Mouse (Mus musculus) brain, embryonic 14.5 days (tissue): ENCODE data around the gene Elmod3. TPM values are rescaled to one million over a fixed set of nuclear protein-coding genes. Genes with fewer than 3 reads are reported as not detected.
"Not testable (repeated sequence)": the region's sequence is repeated elsewhere in the genome, so short reads cannot be mapped to it uniquely, and the experiment has no call there.

ENCODE experiments used
- DNase-seq: peaks from one replicate; pipeline ENCODE4 v3.0.0-alpha.2; 2011; ENCODE audit warnings: low read depth
- CTCF ChIP-seq: fragments of 200-500 bp; IDR thresholded peaks from 2 replicates; pipeline ENCODE4 v1.5.1; 2012; ENCODE audit warnings: inconsistent platforms, mild to moderate bottlenecking, moderate library complexity, borderline replicate concordance; ENCODE audit not compliant: insufficient read depth, insufficient read length; ENCODE audit errors: extremely low read depth
- POLR2A ChIP-seq: fragments of 200-500 bp; IDR thresholded peaks from 2 replicates; pipeline ENCODE4 v1.6.1; 2012; ENCODE audit warnings: mild to moderate bottlenecking, inconsistent platforms, borderline replicate concordance; ENCODE audit not compliant: poor library complexity, insufficient read depth, insufficient read length, severe bottlenecking; ENCODE audit errors: extremely low read depth
- polyA plus RNA-seq: library from polyadenylated mRNA; depleted of rRNA; stranded (reverse); fragments of >200 nt; gene quantifications from 2 replicates; pipeline ENCODE4 v1.2.3, GENCODE M21; 2012

Gene Elmod3
- polyA plus RNA-seq, 1 experiment: 16.1 TPM

GRCm38 (mm10) chr6:72537998-72538500 is 60.2 kb downstream of the Elmod3 start:
- TF ChIP-seq CTCF (no peak), POLR2A (no peak)
- DNase-seq: no peak

- TF ChIP-seq CTCF: peak; percentile 93
- TF ChIP-seq POLR2A: no peak
- DNase-seq: peak; percentile 86
Measured at GRCm38 (mm10) chr6:72535165-72535564, 63.0 kb downstream of the Elmod3 start.

DNA sequence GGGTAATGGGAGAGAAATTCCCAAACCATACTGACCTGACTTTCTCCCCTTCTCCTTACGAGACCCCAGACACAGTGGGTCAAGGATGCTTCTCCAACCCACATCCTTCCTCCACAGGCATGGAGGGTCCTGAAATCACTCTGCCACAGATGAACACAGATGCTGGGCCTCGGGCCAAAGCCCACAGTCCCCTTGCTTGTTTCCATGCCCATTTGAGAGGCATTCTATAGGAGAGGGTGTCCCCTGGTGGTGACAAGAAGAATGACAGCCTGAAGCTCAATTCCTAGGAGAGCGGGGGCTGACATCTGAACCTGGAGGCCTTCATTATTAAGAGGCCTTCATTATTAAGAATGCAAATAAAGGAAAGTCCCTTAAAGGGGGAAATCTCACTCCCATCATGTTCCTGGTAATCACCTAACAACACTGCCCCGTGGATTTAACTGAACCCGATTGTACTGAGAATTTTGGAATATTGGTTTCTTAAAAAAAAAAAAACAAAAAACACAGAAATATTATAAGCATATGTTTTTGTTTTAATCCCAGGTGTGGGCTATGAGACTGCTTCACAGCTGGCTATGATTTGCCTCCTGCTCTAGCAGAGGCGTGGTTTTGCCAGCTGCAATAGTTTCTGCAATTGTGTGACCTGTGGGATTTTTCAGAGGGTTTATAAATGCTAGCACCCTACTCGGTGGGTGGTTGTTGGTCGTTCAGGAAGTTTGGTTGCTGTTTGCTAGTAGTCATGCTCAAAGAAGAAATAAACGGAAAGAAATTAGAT is 64.0 kb downstream of the Elmod3 start:
- TF ChIP-seq POLR2A (no peak), CTCF (peak; percentile 94)
- DNase-seq: peak; percentile 94

DNA sequence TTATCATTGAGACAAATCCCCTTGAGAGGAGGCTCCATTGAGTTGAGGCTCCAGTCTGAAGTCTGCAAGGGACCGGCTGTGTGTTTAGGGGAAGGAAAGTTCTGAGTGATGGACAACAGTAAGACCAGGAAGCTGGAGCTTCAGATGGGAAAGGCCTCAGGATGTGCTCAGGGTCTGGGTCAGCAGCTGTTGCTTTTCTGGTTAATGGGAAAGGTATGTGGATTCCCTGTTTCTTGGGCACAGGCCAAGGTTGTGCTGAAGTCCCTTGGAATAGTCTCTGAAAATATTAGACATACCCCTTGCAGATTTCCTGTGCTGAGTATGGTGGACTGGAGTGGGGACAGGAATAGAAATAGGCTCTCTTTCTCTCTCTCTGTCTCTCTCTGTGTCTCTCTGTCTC is 64.7 kb downstream of the Elmod3 start:
- DNase-seq: not testable (repeated sequence)

GRCm38 (mm10) chr6:72532580-72532979 is 65.6 kb downstream of the Elmod3 start:
- no peak for TF ChIP-seq CTCF
- no peak for TF ChIP-seq POLR2A
- DNase-seq: no peak

DNA sequence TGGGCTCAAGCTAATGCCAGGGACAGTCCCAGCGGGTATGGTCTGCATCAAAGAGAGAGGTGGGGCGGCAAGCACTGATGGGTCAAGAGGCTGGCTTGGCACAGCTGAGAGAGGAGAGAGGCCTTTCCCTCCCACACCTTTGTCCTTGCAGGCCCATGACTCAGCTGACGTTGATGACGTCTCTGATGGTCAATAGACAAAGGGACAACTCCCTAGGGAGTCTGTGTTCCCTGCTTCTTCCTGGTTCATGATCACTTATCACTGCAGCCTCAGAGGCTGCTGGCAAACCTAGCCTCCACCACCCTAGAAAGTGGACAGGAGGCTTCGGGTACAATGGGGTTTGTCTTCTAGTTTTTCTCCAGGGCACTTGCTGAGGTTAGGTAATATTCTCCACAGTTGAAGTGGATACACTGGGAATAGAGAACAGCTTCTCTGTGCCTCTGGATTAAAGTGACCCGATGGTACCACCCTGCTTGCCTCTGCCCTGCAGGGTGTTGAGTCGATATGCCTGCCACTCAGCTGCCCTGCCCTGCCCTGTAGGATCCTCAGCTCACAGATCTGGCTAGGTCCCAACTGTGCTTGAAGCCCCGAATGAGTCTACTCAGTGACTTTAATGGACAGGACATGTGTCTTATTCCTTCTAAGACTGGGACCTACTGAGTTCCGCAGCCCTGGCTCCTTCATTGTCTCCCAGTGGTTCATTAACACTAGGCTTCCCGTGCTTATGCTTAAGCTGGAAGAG is 69.6 kb downstream of the Elmod3 start:
- no peak for TF ChIP-seq CTCF
- no peak for TF ChIP-seq POLR2A
- no peak for DNase-seq

- no peak for TF ChIP-seq CTCF
- TF ChIP-seq POLR2A: no peak
- DNase-seq: no peak
Measured at GRCm38 (mm10) chr6:72527070-72527469, 71.1 kb downstream of the Elmod3 start.

- TF ChIP-seq POLR2A (no peak), CTCF (no peak)
- no peak for DNase-seq
Measured at GRCm38 (mm10) chr6:72524160-72524559, 74.1 kb downstream of the Elmod3 start.

DNA sequence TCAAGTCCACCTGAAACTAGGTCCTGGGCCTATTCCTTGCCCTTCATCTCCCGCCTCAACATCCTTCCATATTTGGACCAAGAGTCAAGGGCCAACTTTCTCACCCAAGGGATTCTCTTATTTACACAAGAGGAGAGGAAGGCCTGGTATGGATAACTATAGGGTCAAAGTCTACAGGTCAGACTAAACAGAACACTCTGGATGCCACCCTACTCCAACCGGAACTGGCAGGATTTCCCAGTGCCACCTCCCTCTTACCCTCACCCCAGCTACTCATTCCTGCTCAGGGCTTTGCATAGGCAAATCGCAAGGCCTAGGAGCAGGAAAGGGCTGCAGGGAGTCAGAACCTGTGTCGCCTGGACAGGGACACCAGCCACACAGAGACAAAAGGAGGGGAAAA is 75.0 kb downstream of the Elmod3 start:
- DNase-seq: no peak
- TF ChIP-seq POLR2A (no peak), CTCF (no peak)

GRCm38 (mm10) chr6:72522288-72522687 is 75.9 kb downstream of the Elmod3 start:
- TF ChIP-seq CTCF (no peak), POLR2A (no peak)
- DNase-seq: no peak

DNA sequence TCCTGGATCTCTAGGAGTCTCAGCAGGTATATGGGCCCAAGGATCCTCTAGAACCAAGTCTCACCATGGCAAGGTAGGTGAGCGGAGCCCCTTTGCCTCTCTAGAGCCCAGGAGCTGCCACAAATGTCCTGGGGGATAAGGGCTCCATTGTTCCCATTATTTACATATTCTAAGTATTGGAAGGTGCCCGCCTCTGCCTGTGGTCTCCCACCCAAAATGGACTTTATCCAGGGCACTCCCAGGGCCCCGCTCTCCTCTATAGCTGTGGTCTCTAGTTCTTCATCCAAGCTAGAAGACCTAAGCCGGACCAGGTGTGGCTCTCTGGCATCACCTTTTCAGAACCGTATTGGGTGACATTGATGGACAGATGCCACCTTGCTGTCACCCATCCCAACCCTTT is 76.6 kb downstream of the Elmod3 start, which contains the start of gene Sh2d6:
TSS of gene Sh2d6 (minus strand) at position 101 of the 400 bp plus-strand sequence.
- TF ChIP-seq CTCF (no peak), POLR2A (no peak)
- DNase-seq: no peak

GRCm38 (mm10) chr6:72520904-72521303 is 77.3 kb downstream of the Elmod3 start:
- no peak for DNase-seq
- TF ChIP-seq POLR2A (no peak), CTCF (no peak)

DNA sequence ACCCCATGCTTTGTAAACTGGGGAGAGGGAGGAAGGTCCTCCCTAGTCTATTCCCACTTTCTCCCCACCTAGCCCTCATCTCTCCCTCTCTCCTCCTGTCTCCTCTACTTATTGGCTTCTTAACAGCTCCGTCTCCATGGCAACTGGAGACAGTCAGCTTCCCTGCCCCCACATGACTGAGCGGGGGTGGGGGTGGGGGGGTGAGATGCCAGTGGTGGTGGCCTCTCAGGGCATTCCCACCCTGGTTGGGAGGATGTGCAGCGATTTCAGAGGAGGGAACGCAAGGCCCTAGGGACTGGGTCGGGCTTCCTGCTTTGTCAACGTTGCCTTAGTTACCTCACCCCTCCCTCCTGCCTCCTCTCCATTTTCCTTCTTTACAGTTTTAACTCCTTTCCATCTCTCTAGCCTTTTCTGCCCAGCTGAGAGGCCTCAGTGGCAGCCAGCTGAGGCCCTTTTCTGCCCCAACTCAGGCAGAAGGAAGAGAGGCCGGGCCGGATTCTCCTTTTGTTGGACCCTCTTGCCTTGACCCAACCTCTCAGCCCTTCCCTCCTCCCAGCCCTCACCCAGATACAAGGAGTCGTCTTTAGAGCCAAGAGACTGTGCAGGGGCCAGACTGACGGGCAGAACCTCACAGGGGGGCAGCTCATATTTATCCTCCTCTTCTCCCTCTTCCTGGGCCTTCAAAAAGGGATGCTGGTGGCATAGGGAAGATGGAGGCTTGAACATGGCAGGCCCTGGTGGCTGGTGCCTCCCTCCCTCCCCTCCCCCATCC is 78.1 kb downstream of the Elmod3 start:
- peak; percentile 97 for DNase-seq
- TF ChIP-seq CTCF (no peak), POLR2A (no peak)
